Mouse (Mus musculus) lung, postnatal 36 days (tissue): Measurements from ENCODE around the gene Glp2r.

Experiments
- DNase-seq: peaks from one replicate; pipeline ENCODE4 v3.0.0; 2022; ENCODE audit warnings: mixed read lengths

Glp2r gene

DNA sequence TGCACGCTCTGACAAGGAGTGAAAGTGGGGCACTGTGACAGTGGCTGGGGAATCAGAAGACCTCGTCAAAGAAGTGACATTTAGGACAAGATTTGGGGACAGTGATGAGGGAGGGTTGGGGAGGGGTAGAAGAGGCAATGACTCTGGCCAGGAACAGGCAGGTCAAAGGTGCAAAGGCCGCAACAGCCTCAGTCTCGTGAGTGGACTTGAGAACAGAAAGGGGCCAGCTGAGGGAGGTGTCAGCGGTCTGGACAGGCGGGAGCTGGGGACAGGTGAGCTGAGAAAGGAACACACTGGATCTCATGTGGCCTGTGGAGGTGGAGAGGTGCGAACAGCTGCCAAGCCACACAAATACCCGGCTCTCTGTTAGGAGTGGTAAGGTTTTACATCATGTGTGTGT lies 138.0 kb downstream of the Glp2r start:
- DNase-seq = no peak

GRCm38 (mm10) chr11:67628522-67628921 lies 142.4 kb downstream of the Glp2r start:
- no peak for DNase-seq

DNA sequence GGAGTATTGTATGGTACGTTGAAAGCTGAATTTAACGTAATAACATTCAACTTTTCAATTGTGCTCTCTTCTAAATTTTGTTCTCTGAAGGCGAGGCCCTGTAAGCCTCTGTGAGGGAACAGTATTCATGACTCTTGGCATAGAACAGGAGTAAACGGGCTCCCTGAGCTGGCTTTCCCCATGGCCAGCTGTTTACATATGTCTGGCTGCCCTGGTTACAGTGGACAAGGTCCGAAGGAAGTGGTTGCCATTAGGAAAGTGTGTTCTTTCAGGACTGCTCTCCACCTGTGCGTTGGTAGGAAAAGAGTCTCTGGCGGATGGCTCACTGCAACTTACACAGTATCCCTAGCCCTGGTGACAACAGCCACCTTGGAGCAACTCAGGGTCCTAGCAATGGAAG lies 143.8 kb downstream of the Glp2r start:
- no peak for DNase-seq

GRCm38 (mm10) chr11:67622340-67622739 lies 148.6 kb downstream of the Glp2r start:
- DNase-seq = no peak

GRCm38 (mm10) chr11:67616557-67617239 lies 154.3 kb downstream of the Glp2r start:
- no peak for DNase-seq

DNA sequence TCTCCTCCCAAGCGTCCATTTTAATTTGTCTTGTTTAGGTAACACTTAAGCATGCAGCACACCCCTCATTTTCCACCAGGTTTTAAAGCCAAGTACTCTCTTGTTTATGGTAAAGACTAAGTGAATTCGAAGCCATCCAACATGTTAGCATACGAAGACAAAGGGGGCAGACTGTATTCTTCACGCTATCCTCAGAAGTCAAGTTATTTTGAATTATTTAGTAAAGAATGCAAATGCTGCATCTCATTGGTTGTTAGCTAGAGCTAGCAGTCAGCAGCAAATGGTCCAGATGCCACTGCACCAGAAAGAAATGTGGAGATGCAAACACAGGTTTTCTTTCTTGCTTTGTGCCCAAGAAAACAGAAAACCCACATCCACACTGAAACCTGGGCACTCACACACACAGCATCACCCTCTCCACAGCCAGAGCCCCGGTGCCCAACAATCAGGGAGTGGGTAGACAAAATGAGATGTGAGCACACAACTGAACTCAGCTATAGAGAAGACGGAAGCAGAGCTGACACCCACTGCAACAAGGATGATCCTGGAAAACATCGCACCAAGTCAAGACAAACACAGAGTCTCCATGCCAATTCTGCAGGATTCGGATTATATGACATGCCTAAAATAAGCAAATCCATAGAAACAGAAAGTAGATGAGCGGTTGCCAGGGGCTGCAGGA lies 158.7 kb downstream of the Glp2r start:
- DNase-seq = no peak
